Mouse (Mus musculus) CH12.LX (cell line): ENCODE data around the gene Tmem185b.

Source experiments
- BHLHE40 ChIP-seq: IDR thresholded peaks from 2 replicates; pipeline ENCODE4 v1.6.1; 2011; ENCODE audit warnings: mild to moderate bottlenecking, low read depth, low read length, improper control_type of control experiment
- CTCF ChIP-seq, 2 experiments: IDR thresholded peaks in 1 of 2; conservative IDR thresholded peaks in 1 of 2; 2 replicates each; pipeline ENCODE4 v1.5.1; 2011 to 2012; ENCODE audit warnings: low read depth in 2 of 2, low read length in 2 of 2, improper control_type of control experiment in 1 of 2, inconsistent platforms in 1 of 2, mild to moderate bottlenecking in 1 of 2, moderate library complexity in 1 of 2
- EP300 ChIP-seq: IDR thresholded peaks from 2 replicates; pipeline ENCODE4 v1.6.1; 2011; ENCODE audit warnings: low read length, improper control_type of control experiment
- ETS1 ChIP-seq: conservative IDR thresholded peaks from 2 replicates; pipeline ENCODE4 v1.6.1; 2012; ENCODE audit warnings: low read depth, mild to moderate bottlenecking, inconsistent platforms, low read length, improper control_type of control experiment, moderate library complexity
- JUN ChIP-seq: IDR thresholded peaks from 2 replicates; pipeline ENCODE4 v1.6.1; 2011; ENCODE audit warnings: low read depth, mild to moderate bottlenecking, low read length, improper control_type of control experiment, moderate library complexity; ENCODE audit not compliant: insufficient read depth
- ZNF384 ChIP-seq: IDR thresholded peaks from 2 replicates; pipeline ENCODE4 v1.6.1; 2012; ENCODE audit warnings: low read depth, low read length, improper control_type of control experiment, inconsistent platforms

DNA sequence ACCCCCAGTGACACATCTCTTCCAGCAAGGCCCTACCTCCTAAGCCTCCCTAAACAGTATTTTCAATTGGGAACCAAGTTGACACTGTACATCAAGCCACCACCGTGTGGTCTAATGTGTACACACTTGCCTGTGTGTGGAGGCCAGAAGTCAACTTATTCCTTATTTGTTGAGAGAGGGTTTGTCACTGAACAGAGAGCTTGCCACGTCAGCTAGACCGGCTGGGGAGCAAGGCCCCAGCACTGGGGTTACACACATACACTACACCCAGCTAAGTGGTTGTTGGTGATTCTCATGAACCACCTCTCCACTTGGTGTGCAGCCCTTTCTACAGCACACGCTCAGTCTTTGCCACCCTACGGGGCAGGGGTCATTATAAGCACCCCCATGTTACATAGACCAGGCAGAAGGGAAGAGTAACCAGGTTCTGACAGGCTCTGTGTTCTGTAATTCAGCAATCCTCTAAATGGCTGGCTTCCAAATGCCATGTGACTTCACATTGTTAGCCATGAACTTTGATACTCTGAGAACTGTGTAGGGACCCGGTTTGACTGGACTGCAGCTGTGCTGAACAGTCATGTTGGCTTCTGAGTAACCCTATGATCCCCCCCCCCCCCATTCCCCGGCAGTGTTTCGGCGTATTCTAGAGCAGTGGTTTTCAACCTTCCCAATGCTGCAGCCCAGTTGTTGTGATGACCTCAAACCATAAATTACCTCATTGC is 15.0 kb downstream of the Tmem185b start:
- TF ChIP-seq CTCF (conservative IDR thresholded peaks at IDR 0.05 in 1 of 2, IDR thresholded peaks at IDR 0.05 in 1 of 2; ENCODE audit: low read depth in 2 of 2, low read length in 2 of 2) (no peak), BHLHE40 (no peak), JUN (no peak), EP300 (no peak), ETS1 (no peak), ZNF384 (no peak)
